Mouse (Mus musculus): ENCODE measurements around the gene Dlx6.

Dlx6 gene

GRCm38 (mm10) chr6:6859950-6860410 is 3.2 kb upstream of the Dlx6 start:
- DNase-seq (ENCODE audit: low spot score in 2 of 2) = no peak

- DNase-seq (ENCODE audit: low spot score in 2 of 2) = no peak
These were observed 2.6 kb upstream of the Dlx6 start for GRCm38 (mm10) chr6:6860411-6861085.

GRCm38 (mm10) chr6:6861086-6861797 is 1.9 kb upstream of the Dlx6 start:
- no peak for DNase-seq (ENCODE audit: low spot score in 2 of 2)

- DNase-seq (ENCODE audit: low spot score in 2 of 2) = no peak
These were observed 1.2 kb upstream of the Dlx6 start for GRCm38 (mm10) chr6:6861798-6862428.

GRCm38 (mm10) chr6:6862611-6863010 is 523 bp upstream of the Dlx6 start:
- DNase-seq (ENCODE audit: low spot score in 2 of 2) = no peak

- DNase-seq (ENCODE audit: low spot score in 2 of 2) = no peak
These were observed 821 bp downstream of the Dlx6 start for GRCm38 (mm10) chr6:6863955-6864354.

GRCm38 (mm10) chr6:6864441-6865440 is 1.6 kb downstream of the Dlx6 start:
- no peak for DNase-seq (ENCODE audit: low spot score in 2 of 2)

GRCm38 (mm10) chr6:6867031-6867430 is 3.9 kb downstream of the Dlx6 start:
- no peak for DNase-seq (ENCODE audit: low spot score in 2 of 2)

GRCm38 (mm10) chr6:6869041-6869685 is 6.0 kb downstream of the Dlx6 start:
- no peak for DNase-seq (ENCODE audit: low spot score in 2 of 2)

- DNase-seq (ENCODE audit: low spot score in 2 of 2) = no peak
These were observed 7.0 kb downstream of the Dlx6 start for GRCm38 (mm10) chr6:6869961-6870800.

GRCm38 (mm10) chr6:6870876-6871420 is 7.8 kb downstream of the Dlx6 start:
- DNase-seq (ENCODE audit: low spot score in 2 of 2) = no peak

- DNase-seq (ENCODE audit: low spot score in 2 of 2) = no peak
These were observed 8.6 kb downstream of the Dlx6 start for GRCm38 (mm10) chr6:6871692-6872091.

GRCm38 (mm10) chr6:6872873-6873272 is 9.7 kb downstream of the Dlx6 start:
- no peak for DNase-seq (ENCODE audit: low spot score in 2 of 2)

- no peak for DNase-seq (ENCODE audit: low spot score in 2 of 2)
These were observed 10.4 kb downstream of the Dlx6 start for GRCm38 (mm10) chr6:6873476-6874072.

- DNase-seq (ENCODE audit: low spot score in 2 of 2) = no peak
These were observed 11.1 kb downstream of the Dlx6 start for GRCm38 (mm10) chr6:6874073-6874771.

GRCm38 (mm10) chr6:6875136-6875535 is 12.0 kb downstream of the Dlx6 start:
- no peak for DNase-seq (ENCODE audit: low spot score in 2 of 2)

GRCm38 (mm10) chr6:6875676-6876075 is 12.5 kb downstream of the Dlx6 start:
- DNase-seq (ENCODE audit: low spot score in 2 of 2) = no peak

- DNase-seq (ENCODE audit: low spot score in 2 of 2) = no peak
These were observed 13.1 kb downstream of the Dlx6 start for GRCm38 (mm10) chr6:6876231-6876630.

- no peak for DNase-seq (ENCODE audit: low spot score in 2 of 2)
These were observed 13.6 kb downstream of the Dlx6 start for GRCm38 (mm10) chr6:6876731-6877130.
